Mouse (Mus musculus) liver, embryonic 14.5 days (tissue): ENCODE results near the gene Ttyh3.

Experiments used
- CTCF ChIP-seq: IDR thresholded peaks from 2 replicates; pipeline ENCODE4 v1.5.1; 2016; ENCODE audit warnings: antibody characterized with exemption, low read depth, control low read depth
- EP300 ChIP-seq: IDR thresholded peaks from 2 replicates; pipeline ENCODE4 v1.6.1; 2016; ENCODE audit warnings: antibody characterized with exemption, low read depth

- no peak for TF ChIP-seq CTCF
- no peak for TF ChIP-seq EP300
These were observed at the start of gene Ttyh3 for GRCm38 (mm10) chr5:140648519-140649100.
